ENCODE assay signal across 9 mouse cellular contexts in genomic region chr1:43196661-43197241, GRCm38 (mm10). TPM values are rescaled to one million over a fixed set of nuclear protein-coding genes. Genes with fewer than 3 reads are reported as not detected.
DNase-seq lines count a peak whose midpoint lies in the region; ATAC-seq and TF ChIP-seq lines count a peak whose summit lies in the region.
"Had no signal": no experiment of that assay in that cellular context is flagged by ENCODE, and none has a peak within 500 bp of the region (broad histone marks: within the 10 kb centered on the region; RNA-seq: fewer than 3 reads in every experiment).

Gene Fhl2, minus strand, starts transcription at chr1:43196984.

- H3K4me1 ChIP-seq in kidney, embryonic 16.5 days (ENCODE audit: insufficient read depth, low read length) = peaks cover 20% of the 10 kb centered on the region; the same call in 1 of the 2 replicates
- peaks cover 15% of the 10 kb centered on the region for H3K4me1 ChIP-seq in heart, postnatal 0 days (ENCODE audit: control insufficient read depth, insufficient read depth)

- peak within 1 kb of the TSS; percentile 90 for H3K27ac ChIP-seq in kidney, embryonic 16.5 days (ENCODE audit: low read length)
- H3K27ac ChIP-seq in heart, postnatal 0 days (ENCODE audit: low read depth) = peak within 1 kb of the TSS; percentile 97

- no peaks in the 10 kb centered on the region for H3K27me3 ChIP-seq in kidney, embryonic 16.5 days (ENCODE audit: insufficient read depth, low read length)
- no peaks in the 10 kb centered on the region for H3K27me3 ChIP-seq in heart, postnatal 0 days (ENCODE audit: control insufficient read depth, insufficient read depth, low read length)

- H3K36me3 ChIP-seq in kidney, embryonic 16.5 days (ENCODE audit: insufficient read depth, low read length) = no peaks in the 10 kb centered on the region
- no peaks in the 10 kb centered on the region for H3K36me3 ChIP-seq in heart, postnatal 0 days (replicated peaks; ENCODE audit: control insufficient read depth, insufficient read depth, low read length)
- H3K36me3 ChIP-seq: G1E had no signal

- H3K9me3 ChIP-seq in kidney, embryonic 16.5 days (ENCODE audit: low read length) = no peaks in the 10 kb centered on the region
- no peaks in the 10 kb centered on the region for H3K9me3 ChIP-seq in heart, postnatal 0 days (replicated peaks; ENCODE audit: control insufficient read depth, low read length)
- H3K9me3 ChIP-seq: G1E had no signal

- H3K4me2 ChIP-seq in kidney, embryonic 16.5 days (replicated peaks; ENCODE audit: low read depth, low read length) = peak within 1 kb of the TSS; percentile 23
- peak within 1 kb of the TSS; percentile 56 for H3K4me2 ChIP-seq in heart, postnatal 0 days (ENCODE audit: low read depth, low read length)

- TF ChIP-seq EP300 in heart, postnatal 0 days (IDR thresholded peaks at IDR 0.05; ENCODE audit: low read depth) = peak; percentile 73; the same call in 1 of the 2 replicates

- intact Hi-C loops in left cerebral cortex, postnatal 4 days (cut with DNase I) = no loop called here
- intact Hi-C loops in gastrocnemius, postnatal 36 days (cut with DNase I) = no loop called here

- WGBS in kidney, embryonic 16.5 days = 37% methylated on average over 5 of the region's 5 CpGs
- WGBS in heart, postnatal 0 days = 35% methylated on average over 5 of the region's 5 CpGs

- H3K9ac ChIP-seq in kidney, embryonic 16.5 days (replicated peaks; ENCODE audit: low read length) = peak within 1 kb of the TSS; percentile 22; the same call in 1 of the 2 replicates
- H3K9ac ChIP-seq in heart, postnatal 0 days (replicated peaks; ENCODE audit: low read depth, low read length) = peak within 1 kb of the TSS; percentile 86

- H3K4me3 ChIP-seq in kidney, embryonic 16.5 days (ENCODE audit: low read length) = peak within 1 kb of the TSS; percentile 13; the same call in 1 of the 2 replicates
- H3K4me3 ChIP-seq in heart, postnatal 0 days (ENCODE audit: low read depth, low read length) = peak within 1 kb of the TSS; percentile 61

- TF ChIP-seq CTCF in heart, postnatal 0 days (IDR thresholded peaks at IDR 0.05; ENCODE audit: low read depth) = no peak

- DNase-seq in kidney, adult 9 months = no peak
- no peak for DNase-seq in adrenal gland, postnatal 25 days
- peak; percentile 90 for DNase-seq in heart, postnatal 0 days (ENCODE audit: low spot score)
- no peak for DNase-seq in left cerebral cortex, postnatal 4 days
- DNase-seq in cerebellum, postnatal 25 days = no peak
- DNase-seq in gastrocnemius, postnatal 36 days = no peak

- peak; percentile 68; the same call in 1 of the 2 replicates for ATAC-seq in kidney, embryonic 16.5 days (ENCODE audit: low FRiP score, low TSS enrichment)
- peak; percentile 90 for ATAC-seq in heart, postnatal 0 days (ENCODE audit: insufficient read depth, low read depth)
- ATAC-seq in erythroblast, adult 5-6 weeks (replicated peaks; ENCODE audit: low FRiP score, poor library complexity, severe bottlenecking) = no peak

RNA-seq across cellular contexts. Expression of gene Fhl2, which starts in this region (rescaled TPM):
- 101 and 104 TPM in 2 replicates for polyA plus RNA-seq in kidney, embryonic 16.5 days (2015; fragmentation: Nextera tagmentation; extraction: Ambion mirVana)
- 17.3 and 22.9 TPM in 2 replicates for total RNA-seq in adrenal gland, postnatal 25 days (2021)
- total RNA-seq in heart, postnatal 0 days (2014; rRNA removed; ENCODE audit: low replicate concordance) = 2,555 and 2,942 TPM in 2 replicates
- polyA plus RNA-seq in heart, postnatal 0 days (2015; fragmentation: Nextera tagmentation; extraction: Ambion mirVana) = 974 and 1,129 TPM in 2 replicates
- total RNA-seq in left cerebral cortex, postnatal 4 days (2021) = 10 to 100 TPM; 25.2 to 26.7 TPM
- total RNA-seq in erythroblast, adult 5-6 weeks (2015; ENCODE audit: low replicate concordance) = not detected in 2 replicates
- total RNA-seq in erythroblast, adult 5-6 weeks (2017; ENCODE audit: low replicate concordance) = 1.0 TPM in 1 of 2 replicates, not detected in the other
- total RNA-seq in gastrocnemius, postnatal 36 days (2021) = 1 to 10 TPM; 3.1 to 4.0 TPM
- polyA plus RNA-seq: G1E had no signal

Comparison
In these comparisons a context has a peak if more than half of its experiments do, and no peak if none do; other contexts are left out.
1. RNA of gene Fhl2 (total RNA-seq): 2,555 to 2,942 TPM in heart, postnatal 0 days; 25.2 to 26.7 TPM in left cerebral cortex, postnatal 4 days, 17.3 to 22.9 TPM in adrenal gland, postnatal 25 days, 3.1 to 4.0 TPM in gastrocnemius, postnatal 36 days and 1.0 TPM in erythroblast, adult 5-6 weeks; every median in the first group is over 10 times any median in the second.